Mouse (Mus musculus): ENCODE measurements around the gene Golgb1.
A peak's percentile ranks its signal among the peaks of the same experiment; 100 is the strongest.

Golgb1 gene

DNA sequence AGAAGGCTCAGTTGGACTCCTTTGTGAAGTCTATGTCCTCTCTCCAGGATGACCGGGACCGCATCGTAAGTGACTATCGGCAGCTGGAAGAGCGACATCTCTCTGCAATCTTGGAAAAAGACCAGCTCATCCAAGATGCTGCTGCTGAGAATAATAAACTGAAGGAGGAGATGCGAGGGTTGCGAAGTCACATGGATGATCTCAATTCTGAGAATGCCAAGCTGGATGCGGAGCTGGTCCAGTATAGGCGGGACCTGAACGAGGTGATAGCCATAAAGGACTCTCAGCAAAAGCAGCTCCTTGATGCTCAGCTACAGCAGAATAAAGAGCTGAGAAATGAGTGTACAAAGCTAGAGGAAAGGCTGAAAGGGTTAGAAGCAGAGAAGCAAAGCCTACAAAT, 43.6 kb downstream of the Golgb1 start:
- DNase-seq (ENCODE audit: extremely low read depth, low read depth, low spot score), result no peak

DNA sequence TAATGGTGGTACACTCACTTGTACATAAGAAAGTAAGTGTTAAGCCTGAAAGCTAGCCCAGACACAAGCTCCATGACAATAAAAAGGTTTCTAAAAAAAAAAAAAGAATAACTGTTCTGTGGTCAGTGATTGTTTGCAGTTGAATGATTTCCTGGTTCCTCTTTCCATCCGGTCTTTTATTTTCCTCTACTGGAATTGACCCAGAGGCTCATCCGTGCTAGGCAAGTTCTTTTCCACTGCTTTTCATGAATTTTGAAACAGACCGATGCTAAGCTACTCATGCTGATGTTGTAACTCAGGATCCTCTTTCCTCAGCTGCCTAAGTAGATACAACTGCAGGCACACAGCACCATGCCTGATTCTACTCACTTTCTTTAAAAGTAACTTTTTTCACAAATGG, 45.5 kb downstream of the Golgb1 start:
- no peak for DNase-seq (ENCODE audit: extremely low read depth, low read depth, low spot score)

DNA sequence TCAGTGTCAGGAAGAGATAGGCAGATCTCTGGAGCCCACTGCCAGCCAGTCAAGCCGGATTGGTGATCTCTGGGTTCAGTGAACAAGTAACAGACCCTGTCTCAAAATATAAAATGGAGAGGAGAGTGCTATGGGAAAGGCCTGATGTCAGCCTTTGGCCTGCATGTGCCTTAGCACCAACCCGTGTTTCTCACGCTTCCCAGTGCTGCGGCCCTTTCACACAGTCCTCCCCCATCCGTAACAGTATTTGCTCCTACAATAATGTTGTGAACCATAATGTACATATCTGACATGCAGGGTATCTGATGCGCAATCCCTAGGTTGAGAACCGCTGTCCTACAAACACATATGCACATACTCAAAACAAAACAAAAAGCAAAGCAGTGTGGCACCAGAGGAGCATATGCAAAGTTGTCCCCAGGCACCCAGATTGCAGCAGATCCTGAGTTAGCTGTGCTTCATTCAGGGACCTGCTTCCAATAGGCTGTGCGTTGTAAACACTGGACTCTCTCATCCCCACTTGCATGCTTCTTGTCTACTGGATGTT, 46.2 kb downstream of the Golgb1 start:
- no peak for DNase-seq (ENCODE audit: extremely low read depth, low read depth, low spot score)

DNA sequence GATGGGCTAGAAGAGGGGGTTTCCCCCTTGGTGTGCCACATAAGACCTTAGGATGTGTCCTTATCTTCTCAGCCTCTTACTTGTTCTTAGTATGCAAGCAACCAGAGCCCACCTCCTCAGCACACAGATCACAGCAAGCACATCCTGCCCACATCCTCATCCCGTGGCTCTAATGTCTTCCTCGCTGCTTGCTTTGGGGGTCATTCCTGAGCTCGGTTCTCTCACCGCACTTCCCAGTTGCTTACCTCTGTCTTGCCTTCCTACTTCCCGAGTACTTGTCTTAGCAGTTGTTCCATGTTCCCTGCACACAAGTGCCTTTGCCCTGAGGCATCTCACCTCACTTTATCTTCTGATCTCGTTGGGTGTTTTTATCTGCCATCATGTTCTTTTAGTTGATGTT, 47.0 kb downstream of the Golgb1 start:
- DNase-seq (ENCODE audit: extremely low read depth, low read depth, low spot score), result no peak

DNA sequence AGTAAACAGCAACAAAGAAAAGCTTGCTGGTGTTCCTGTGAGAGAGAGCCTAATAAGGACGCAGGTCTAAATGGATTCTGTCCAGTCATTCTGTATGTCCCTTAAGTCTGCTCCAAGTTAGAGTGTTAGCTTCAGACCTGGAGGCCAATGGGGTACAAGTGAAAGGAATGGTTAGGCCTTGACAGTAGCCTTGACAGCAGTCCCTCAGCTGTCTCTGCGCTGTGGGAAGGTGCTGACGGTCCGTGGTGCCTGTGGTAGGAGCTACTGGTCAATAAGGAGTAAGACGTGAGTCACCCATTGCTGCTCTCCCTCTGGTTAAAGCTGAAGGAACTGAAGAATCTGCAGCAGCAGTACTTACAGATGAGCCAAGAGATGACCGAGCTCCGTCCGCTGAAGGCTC, 49.4 kb downstream of the Golgb1 start:
- no peak for DNase-seq (ENCODE audit: extremely low read depth, low read depth, low spot score)

DNA sequence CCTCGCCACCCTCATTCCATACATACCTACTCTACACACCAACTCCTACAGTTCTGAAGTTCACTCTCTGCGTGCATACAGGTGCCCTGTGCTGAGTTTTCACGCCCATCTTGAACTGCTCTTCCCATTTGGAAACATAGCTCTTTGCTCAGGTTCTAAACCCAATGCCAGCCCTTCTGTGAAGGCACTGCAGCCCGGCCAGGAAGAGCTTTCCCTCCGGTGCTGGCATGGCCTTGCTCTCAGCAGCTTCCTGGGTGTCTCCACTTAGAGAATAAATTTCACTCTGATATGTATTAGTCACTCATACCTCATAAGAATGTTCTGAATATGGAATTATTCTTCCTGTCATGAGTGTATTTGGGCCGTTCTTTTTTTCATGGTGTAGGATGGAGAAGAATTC, 50.4 kb downstream of the Golgb1 start:
- DNase-seq (ENCODE audit: extremely low read depth, low read depth, low spot score), result no peak

DNA sequence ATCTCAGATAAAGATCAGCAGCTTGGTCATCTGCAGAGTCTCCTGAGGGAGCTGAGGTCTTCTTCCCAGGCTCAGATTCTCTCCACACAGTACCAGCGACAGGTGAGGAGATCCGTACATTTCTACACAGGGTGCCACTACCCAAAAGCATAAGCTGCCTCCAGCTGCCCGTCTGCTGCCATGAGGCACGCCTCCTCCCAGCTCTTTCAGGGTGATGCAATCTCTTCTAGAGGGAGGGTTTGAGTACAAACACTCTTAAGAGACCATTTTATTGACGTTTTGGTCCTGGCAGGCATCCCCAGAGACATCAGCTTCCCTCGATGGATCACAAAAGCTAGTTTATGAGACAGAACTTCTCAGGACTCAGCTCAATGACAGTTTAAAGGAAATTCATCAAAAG, 50.9 kb downstream of the Golgb1 start:
- no peak for DNase-seq (ENCODE audit: extremely low read depth, low read depth, low spot score)

DNA sequence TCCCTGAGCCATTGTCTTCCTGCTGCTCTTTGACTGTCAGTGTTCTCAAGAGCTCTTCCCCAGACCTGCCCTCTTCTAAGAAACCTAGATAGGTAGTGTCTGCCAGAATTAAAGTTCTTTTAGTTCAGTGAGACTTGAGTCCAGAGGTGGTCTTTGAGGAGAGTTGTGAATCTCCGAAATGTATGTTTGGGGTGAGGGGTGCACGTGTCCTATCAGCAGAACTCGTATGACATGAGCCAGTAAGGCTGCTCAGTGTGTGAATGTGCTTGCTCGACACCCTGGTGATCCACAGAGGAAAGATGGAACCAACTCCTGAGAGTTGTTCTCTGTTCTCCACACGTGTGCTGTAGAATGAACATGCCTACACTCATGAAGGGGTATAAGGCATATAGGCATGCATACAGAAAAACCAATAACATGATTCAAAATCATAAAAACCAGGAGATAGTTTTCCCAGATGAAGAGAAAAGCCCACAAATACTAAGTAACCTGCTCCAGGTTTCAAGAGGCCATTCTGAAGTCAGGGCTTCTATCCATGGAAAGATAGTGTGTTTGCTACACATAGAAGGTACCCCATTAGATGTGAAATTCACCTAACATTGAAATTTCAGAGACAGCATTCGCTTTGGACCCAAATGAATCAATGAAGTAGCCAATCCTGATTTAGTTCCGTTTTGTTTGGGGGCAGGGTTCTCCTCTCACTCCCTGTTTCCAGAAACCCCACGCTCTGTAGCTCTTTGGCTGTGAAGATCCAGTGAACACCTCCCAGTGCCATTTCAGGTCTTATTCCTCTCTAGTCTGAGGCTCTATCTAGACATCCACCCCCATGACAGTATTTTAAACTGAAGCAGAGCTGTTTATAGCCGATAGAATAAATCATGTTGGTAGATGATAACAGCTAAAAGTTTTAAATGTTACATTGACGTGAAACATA, 51.8 kb downstream of the Golgb1 start:
- no peak for DNase-seq (ENCODE audit: extremely low read depth, low read depth, low spot score)

DNA sequence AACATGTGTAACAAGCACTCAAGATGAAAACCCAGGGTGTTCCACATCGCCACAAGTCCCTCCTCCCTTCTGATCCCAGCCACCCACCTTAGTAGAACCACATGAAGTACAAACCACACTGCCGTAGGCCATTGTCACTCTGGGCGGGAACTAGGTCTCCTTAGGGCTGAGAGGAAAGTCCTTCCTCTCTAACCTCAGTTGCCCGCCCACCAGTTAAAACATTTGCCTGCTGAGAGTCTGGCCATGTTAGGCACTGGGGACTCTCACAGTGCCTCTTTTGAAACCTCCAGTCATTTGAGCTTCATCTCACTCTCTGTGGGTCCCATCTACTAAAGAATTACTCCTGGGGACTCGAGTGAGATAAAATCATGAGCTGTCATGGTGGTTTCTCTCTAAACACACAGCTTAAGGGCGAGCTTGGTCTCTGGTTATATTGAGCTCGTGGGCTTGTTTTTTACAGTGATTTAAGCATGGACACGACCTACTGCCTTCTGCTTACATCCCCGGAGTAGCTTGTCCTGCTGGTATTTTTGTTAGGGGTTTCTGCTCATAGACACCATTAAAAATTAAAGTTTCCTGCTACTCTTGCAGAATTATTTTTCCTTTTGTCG, 52.7 kb downstream of the Golgb1 start:
- no peak for DNase-seq (ENCODE audit: extremely low read depth, low read depth, low spot score)

DNA sequence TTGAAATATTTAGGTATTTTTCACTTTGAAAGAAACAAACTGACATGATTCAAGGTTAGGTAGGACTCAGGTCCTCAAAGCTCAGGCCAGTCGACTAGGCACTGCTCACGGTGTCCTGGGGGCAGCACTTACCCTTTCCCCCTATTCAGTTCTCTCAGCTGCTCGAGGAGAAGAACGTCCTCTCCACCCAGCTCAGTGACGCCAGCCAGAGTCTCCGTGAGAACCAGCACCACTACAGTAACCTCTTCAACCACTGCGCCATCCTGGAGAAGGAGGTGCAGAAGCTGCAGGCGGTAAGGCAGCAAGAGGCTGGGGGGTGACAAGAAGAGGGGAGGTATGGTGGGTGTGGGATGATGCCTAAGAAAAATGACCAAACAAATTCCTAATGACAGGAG, 53.2 kb downstream of the Golgb1 start:
- no peak for DNase-seq (ENCODE audit: extremely low read depth, low read depth, low spot score)

DNA sequence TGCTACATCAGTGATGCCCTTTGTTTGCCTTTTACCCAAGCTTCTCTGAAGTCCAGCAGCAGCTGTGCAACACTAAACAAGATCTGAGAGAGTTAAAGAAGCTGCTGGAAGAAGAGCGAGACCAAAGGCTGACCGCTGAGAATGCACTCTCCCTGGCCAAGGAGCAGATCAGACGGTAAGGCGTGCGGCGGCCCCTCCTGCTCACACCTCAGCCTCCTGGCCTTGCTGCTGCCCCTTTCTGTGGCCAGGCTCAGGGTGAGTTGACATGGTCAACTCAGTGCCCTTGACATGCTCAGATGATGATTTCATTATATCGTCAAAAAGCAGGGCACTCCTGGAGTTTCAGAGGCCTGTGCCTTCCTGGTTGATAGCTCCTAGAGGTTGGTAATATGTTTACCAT, 54.3 kb downstream of the Golgb1 start:
- DNase-seq (ENCODE audit: extremely low read depth, low read depth, low spot score), result no peak

DNA sequence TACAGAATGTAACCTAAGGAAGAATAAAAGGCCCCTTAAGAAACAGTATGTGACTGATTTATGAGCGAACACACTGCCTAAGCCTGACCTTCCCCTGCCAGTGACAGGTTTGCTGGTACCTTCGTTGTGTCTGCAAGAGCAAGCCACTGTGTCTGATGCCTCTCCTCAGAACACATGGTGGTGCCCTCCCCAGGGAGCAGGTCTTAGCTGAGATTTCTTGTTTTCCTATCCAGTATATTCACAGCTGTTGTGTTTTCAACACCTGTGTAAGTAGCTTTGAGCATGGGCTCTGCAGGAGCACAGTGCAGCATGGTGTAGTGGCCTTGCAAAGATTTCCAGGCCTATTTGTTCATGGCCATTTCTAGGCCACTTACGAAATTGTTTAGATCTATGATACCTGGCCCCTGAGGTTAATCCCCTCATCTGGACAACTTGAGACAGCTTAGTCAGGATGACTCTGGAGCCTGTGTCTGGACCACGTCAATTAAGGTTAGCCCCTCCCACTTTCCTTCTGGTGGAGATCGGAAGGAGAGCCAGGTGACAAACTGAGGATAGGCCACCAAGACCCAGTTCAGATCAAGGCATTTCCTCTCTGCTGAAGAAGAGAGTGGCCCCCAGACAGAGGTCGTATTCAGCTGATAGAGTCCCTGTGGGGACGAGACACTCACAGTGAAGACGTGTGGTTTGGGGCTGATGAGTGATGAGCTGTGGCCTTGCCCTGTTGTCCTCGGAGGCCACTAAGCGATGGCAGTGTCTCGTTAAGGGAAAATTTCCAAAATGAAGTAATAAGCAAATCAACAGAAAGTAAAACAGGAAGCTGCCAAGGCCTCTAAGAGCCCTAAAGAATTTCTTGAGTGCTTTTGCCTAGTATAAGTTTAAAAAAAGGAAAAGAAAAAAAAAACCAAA, 55.5 kb downstream of the Golgb1 start:
- DNase-seq (ENCODE audit: extremely low read depth, low read depth, low spot score), result no peak

DNA sequence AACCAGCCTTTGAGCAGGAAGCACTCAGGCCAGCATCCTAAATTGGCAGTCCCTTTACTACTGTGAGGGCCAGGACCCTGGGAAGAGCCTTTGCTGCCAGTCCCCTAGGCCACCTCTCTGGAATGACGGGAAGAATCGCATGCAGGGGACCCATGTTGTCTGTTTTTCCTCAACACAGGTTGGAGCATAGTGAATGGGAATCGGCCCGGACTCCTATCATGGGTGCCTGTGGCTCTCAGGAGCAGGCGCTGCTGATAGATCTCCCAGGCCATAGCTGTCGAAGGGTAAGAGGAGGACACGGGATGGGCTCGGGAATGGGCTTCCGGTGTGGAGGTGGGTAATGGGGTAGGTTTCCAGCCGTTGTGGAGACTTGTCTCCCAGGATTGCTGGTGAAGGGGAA, 56.4 kb downstream of the Golgb1 start:
- DNase-seq (ENCODE audit: extremely low read depth, low read depth, low spot score), result no peak

DNA sequence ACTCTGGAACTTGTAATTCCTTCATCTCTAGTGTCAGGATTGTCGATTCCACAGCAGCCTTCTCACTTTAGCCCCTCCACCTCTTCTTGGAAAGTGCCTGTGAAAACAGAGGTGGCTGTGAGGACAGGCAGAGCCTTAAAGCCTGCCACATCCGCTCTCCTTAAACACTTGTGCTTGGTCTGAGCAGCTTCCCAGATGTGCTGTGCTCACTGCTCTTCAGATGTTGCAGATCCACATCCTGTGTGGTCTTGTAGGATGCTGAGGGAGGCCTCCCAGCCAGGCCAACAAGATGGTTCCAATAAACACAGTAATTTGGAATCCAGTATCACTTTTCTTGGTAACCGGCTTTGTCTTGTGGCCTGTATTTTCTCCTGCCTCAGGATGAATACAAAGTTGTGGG, 57.0 kb downstream of the Golgb1 start:
- DNase-seq (ENCODE audit: extremely low read depth, low read depth, low spot score), result no peak

DNA sequence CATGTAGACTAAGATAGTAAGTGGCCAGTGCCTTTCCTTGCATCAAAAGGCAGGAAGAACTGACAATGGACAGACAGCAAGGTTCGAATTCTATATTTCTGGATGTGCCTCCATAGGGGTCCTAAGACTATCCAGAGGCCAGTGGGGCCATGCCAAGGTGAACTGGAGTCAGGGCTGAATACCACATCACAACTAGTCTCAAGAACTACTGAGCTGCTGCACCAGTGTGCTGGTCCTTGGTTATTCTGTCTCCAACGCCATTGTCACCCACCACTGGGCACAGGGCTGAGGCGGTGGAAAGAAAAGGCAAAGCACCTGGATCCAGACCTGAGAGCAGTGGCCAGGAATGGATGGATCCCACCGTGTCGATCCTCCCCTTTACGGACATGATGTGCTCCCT, 57.6 kb downstream of the Golgb1 start:
- no peak for DNase-seq (ENCODE audit: extremely low read depth, low read depth, low spot score)

DNA sequence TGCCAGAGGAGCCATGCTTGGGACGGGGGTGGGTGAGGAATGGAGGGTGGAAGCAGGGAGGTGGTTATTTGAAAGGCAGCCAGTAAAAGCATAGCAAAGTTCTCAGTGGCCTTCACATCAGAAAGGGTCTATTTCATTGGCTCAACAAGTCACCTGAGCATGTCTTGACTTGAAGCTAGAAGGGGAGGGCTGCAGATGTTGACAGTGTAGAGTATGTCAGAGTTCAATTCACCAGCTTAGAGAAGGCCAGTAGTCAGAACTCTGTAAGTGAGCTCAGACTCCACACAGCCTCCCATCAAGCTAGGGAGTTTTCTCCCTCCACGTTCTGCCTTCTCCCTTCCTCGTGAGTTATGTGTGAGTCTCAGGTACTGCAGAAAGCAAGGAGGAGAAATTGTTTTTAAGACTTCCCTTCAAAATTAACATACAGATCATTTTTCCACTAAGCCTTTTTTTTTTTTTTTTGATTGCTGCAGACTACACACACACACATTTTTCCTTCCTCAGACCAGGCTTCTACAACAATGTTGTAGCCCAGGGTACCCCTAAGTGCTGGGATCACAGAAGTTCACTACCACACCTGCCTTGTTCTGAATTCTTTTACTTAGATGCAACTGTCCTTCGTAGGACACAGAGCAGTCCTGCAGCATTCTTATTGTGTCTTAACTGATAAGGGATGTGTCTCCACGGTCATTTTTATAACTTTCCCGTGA, 59.3 kb downstream of the Golgb1 start:
- DNase-seq (ENCODE audit: extremely low read depth, low read depth, low spot score), result peak; percentile 68

DNA sequence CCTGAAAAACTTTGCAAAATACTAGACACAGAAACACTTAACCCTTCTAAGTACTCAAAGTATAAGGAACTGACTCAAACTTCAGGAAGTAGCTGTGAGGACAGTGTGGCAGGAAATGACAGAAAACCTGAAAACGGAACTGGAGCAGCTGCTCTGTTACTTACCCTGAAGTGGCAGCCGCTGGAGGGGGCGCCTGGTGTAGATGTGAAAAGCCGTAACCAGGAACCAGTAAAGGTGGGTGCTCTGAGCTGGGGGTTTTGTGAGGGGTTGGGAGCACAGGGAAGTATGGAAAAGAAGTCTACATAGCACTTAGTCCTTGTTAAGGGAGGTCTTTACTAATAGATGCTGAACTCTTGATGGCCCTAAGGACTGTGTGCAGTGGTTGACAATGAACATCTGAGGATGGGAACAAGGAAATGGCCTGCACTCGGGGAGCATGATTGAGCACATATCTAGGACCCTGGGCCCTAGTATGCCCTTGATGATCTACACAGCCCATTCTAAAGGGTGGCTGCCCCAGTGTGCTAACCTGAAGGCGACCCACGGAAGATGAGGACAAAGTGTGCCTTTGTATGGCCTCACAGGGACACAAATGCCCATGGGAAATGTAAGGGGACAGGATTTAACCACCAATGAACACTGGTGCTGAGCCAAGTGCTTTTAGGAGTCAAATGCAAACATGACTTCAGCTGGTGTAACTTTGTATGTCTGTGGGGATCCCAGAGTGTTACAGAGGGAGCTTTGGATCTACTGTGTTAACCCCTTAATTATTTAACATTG, 60.1 kb downstream of the Golgb1 start, which contains the start of gene Hcls1:
Gene Hcls1, plus strand, starts transcription at position 143 of the 780 bp plus-strand sequence.
- no peak for DNase-seq (ENCODE audit: extremely low read depth, low read depth, low spot score)

DNA sequence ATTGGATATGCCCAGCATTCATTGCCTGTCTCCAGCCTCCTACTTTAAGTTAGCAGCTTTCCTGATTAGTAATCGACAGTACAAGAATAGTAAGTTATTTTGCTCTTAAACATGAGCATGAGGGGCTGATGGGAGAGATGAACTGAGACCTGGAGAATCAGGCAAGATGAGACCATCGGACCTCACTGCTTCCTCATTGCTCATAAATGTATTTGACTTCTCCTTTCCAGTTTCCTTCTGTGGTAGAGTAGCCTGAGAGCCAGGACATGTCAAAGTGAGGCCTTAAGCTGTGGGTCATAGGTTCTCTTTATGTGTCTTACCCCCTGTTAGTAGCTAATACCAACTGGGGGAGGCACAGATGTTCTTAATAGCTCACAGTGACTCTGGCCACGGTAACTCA, 60.9 kb downstream of the Golgb1 start:
- DNase-seq (ENCODE audit: extremely low read depth, low read depth, low spot score), result no peak

DNA sequence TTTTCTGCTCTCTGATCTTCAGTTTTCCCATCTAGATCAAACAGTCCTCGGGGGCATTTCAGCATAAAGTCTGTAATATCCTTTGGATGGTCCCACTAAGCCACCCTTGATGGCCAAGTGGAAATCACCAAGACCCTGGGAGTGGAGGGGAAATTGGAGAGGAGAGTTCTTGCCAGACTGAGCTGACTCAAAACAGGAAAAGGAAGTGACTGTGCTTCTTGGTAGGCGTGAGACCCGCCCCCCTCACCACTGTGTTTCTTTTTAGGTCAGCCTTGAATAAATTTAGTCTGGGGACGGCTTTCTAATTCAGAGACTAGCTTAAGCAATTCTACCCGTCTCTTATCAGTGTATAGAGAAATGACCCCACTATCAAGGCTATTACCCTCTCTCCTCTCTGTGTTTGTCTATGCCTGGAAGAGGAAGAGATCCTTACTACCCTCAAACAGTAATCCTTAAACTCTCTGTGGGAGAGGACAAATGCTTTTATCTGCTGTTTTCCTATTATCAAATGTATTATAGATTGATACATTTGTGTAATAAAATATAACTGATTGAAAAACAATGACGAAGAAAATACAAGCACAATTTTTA, 66.3 kb downstream of the Golgb1 start:
- no peak for DNase-seq (ENCODE audit: extremely low read depth, low read depth, low spot score)
